Mouse (Mus musculus): ENCODE measurements at regions not wholly inside any gene's neighbourhood (a gene's known extent, or its start where the extent isn't known, plus 50 kb on each side); places are given as distances from the start of the nearest gene placed in this dataset.

- TF ChIP-seq EP300 (IDR thresholded peaks at IDR 0.05; ENCODE audit: low read depth in 1 of 2, low read length in 2 of 2) (no peak), MAFK (IDR thresholded peaks at IDR 0.05; ENCODE audit: borderline replicate concordance, low read depth, low read length) (no peak), RCOR1 (IDR thresholded peaks at IDR 0.05; ENCODE audit: low read depth, low read length) (no peak), ELF1 (IDR thresholded peaks at IDR 0.05; ENCODE audit: low read depth, low read length) (no peak), TCF12 (IDR thresholded peaks at IDR 0.05; ENCODE audit: low read depth, low read length) (no peak), NELFE (IDR thresholded peaks at IDR 0.05; ENCODE audit: low read depth, low read length) (no peak)
Measured at GRCm38 (mm10) chr8:115955371-115955770, 247.8 kb upstream of the Maf start.

Data from MEL (cell line).